Mouse (Mus musculus) frontal cortex, postnatal 14 days (tissue): ENCODE data around the gene E030018B13Rik.
A peak's percentile ranks its signal among the peaks of the same experiment; 100 is the strongest.

ENCODE experiments used
- DNase-seq, 2 experiments: peaks; one replicate each; pipeline ENCODE4 v3.0.0; 2022; ENCODE audit warnings: low spot score in 2 of 2

Gene E030018B13Rik

GRCm38 (mm10) chr7:63916268-63916907 is at the start of gene E030018B13Rik:
E030018B13Rik (plus strand) TSS chr7:63916857.
- no peak for DNase-seq

DNA sequence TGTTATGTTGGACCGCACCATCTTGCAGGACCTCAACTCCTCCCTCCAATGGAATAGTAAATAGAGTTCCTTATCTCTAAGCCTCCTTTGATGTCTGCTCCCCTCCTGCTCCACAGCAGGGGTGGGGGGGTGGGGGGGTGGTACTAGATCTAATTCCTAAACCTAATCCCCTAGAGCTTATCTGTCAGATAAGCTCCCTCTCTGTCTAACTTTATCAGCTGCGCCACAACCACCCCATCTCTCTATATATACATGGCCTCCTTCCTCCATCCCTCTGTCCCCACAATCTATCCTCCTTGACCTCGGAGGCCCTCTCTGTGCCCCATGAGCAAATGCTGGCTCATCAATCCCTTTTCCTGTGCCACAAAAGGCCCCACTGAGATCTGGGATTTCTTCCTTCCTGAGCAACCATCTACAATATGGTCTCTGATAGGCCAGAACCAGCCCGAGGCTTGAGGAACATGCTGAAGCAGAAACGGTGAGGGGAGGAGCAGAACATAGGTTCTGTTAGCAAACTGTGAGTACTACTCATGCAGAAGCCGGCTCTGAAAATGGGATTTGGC is 48.2 kb upstream of the E030018B13Rik start:
- DNase-seq = no peak

GRCm38 (mm10) chr7:63871698-63872097 is 45.0 kb upstream of the E030018B13Rik start:
- no peak for DNase-seq

DNA sequence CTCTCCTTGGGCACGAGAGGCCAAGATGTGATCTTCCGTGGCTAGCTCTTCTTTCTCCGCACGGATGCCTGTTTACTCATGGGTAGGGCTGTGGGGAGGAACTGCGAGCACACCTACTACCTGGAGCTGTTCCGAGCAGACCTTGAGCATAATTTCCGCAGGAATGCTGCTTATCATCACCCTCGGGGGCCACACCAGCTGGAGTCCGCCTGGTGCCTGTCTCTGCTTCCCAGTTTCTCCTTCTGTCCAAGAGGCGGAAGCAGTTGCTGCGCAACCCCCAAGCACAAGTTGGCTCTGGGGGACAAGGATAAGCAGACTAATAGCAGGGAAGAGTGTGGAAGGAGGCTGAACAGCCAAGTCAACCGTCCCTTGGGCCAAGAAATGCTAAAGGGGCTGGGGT is 42.8 kb upstream of the E030018B13Rik start:
- no peak for DNase-seq

DNA sequence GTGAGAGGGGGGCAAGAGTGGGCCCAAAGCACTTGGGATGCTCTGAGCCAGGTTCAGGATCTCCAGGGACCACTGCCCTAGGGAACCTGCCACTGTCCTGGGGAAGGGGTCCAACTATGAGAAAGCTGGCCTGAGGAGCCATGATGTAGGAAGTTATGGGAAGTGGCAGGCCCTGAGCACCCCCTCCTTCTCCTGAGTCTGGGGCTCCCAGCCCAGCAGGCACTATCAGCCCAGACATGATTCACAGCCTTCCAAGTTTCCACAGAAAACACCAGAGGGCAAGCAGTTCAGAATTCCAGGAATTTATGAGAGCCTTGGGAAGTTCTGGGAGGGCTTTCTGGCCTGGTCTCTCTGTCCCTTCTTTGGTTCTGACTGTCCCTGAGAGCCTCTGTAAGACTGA is 41.0 kb upstream of the E030018B13Rik start:
- DNase-seq = no peak

DNA sequence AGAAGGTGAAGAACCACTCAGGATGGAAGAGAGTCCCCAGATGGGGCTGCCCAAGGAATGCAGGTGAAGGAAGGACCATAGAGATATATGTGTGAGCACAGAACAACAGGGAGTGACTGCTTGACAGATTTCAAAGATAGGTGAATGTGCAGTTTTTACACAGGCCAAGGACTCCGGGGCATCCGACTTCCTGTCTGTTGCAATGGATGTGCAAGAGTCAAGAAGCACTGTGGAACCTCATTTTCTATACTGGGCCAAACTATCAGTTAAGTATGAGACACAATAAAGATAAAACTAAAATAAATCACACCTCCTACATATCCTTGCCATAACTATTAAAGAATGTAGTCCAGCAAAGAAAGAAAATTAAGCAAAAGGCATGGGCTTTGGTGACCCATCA is 40.0 kb upstream of the E030018B13Rik start:
- no peak for DNase-seq

GRCm38 (mm10) chr7:63877610-63878009 is 39.0 kb upstream of the E030018B13Rik start:
- DNase-seq = no peak

GRCm38 (mm10) chr7:63879583-63879982 is 37.1 kb upstream of the E030018B13Rik start:
- DNase-seq = no peak

DNA sequence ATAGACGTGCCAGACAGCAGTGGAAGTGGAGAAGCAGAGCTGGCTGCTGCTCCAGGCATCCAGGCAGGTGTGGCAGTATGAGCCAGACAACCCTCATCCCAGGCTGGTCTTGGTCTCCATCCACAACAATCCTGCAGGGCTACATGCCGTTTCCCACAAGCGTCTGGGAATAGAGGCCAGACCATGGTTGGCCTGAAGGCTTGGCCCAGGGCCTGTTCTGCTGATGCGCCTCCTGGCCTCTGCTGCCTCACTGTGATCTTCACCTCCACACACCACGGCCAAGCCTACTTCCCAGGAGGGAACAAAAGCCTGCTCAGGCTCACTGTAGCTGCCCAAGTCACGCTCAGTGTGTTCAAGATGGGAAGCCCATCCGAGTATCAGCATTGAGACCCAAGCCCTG is 33.9 kb upstream of the E030018B13Rik start:
- no peak for DNase-seq

GRCm38 (mm10) chr7:63885025-63885424 is 31.6 kb upstream of the E030018B13Rik start:
- no peak for DNase-seq

DNA sequence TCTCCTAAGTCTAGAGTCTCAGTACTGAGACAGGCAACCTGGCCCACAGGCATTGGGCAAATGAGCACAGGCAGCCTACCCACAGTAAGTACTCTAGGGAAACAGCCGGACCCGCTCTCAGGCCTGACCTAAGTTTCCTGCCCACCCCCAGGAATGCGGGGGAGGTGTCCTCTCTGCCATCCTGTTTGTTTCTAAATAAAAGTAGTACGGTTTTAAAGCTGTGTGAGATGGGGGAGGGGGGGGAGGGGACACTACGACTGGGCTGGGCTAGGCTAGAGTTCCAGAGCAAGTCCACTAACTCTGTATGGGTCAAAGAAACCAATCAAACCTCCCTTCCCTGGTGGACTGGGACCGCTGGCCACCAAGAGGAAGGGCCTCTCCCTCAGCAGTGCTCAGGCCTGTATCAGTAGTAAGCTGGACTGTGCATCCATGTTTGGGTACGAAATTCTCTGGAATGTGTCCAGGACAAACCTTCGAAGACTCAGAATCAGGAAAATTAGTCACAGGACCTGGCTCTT is 29.6 kb upstream of the E030018B13Rik start:
- no peak for DNase-seq

DNA sequence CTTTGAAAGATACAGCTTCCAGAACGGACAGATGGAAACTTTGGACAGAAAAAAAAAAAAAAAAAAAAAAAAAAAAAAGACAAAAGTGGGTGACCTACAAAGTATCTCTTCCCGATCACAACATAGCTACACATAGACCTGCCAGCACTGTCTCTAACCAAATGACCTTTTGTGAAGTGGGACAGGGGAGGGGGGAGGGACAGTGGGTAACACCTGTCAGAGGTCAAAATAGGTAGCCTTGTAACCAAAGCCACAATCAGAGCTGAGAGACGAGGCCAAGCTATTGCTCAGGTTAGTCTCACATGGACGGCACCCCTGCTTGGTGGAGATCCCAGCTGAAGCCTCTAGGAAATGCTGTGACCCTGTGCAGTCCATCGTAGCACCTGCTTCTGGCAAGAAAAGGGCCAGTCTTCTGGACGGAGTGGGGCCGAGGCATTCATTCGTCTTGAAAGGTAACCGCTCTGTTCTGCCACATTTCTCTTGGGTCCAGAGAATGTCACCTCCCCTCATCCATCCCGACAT is 29.0 kb upstream of the E030018B13Rik start:
- DNase-seq = no peak

DNA sequence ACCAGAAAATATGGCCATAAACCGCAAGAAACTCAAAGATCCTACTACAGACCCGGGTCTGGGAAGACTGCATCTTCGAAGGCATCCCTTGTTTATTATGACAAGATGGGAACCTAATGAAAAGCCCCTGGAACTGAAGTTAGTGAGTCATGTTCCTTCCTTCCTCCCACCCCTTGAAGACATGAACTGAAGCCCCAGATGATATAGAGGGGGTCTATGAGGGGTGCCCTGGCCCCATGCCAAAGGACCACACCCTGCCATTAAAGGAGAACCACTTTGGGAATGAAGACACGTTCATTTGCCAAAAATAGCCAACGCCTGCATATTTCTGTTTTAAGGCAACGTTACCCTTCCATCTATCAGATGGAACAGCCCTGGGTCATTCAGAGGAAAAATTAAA is 28.0 kb upstream of the E030018B13Rik start:
- DNase-seq = no peak

DNA sequence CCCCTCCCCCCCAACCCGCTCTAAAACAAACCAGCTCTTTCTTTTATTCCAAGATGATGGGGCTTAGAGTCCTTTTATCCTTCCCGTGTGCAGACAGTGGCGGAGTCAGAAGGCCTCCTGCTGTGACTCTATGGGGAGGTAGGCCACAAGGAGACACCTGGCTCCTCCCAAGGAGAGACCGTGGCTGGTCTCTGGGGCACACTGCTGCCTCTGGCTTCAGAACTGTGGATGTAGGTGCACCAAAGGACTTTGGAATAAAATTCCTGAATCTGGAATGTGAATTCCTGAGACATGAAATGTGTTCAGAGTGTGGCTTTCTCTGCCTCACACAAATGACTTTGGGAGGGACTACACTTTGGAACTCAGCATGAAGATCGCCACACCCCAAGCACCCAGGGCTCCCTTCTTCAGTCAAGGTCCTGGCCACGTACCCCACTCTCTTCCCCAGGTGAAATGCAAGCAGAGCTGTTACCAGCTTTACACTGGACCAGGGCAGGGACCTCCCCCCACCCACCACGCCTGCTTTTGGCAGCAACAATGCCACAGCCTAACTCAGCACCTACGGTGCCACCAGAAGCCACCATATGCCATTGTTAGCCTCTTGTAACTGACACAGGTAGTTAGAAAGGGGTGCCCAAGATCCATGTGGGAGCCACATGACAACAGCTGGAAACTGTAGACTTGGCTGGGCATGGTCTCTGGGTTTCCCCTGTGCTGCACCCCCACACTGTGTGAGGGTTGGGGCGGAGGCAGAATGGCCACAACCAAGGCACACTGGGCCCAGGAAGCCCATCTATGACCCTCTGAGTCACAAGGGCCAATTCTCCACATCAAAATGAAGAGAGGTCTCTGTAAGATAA is 27.3 kb upstream of the E030018B13Rik start:
- DNase-seq = no peak

DNA sequence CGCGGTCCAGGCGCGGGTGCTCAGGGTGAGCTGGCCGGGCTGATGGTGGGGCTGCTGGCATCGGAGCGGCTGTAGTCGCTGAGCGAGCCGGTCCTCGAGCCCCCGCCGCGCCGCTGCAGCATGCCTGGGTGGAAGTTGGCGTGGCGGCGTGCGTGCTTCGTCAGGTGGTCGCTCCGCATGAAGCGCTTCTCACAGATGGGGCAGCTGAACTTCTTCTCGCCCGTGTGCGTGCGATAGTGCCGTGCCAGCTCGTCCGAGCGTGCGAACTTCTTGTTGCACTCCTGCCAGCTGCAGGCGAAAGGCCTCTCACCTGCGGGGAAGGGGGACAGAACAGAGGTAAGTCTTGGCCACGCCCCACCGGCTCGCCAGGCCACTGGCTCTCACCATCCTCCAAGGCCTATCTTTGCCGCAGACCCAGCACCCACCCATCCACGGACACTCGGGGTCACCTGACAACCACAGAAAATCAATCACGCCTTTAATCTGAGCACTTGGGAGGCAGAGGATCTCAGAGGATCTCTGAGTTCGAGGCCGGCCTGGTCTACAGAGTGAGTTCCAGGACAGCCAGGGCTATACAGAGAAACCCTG is 25.1 kb upstream of the E030018B13Rik start:
- DNase-seq = no peak

DNA sequence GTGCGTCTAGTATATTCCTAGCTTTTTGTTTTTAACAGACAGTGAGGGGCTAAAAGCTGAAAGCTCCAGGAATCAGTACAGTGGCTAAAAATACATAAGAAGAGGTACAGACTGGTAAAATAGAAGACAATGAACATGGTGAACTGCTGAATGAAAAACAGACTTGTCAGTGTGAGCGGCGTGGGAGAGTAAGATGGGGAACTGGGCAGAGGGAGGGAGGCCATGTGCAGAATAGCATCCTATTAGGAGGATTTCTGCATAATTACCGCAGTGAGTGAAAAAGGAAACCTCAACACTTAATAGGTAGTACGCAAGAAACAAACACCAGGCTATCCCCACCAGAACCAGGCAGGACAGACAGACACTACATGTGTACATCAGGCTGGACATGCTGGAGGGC is 23.5 kb upstream of the E030018B13Rik start:
- no peak for DNase-seq

- DNase-seq = no peak
These were observed 22.9 kb upstream of the E030018B13Rik start for GRCm38 (mm10) chr7:63893729-63894128.

DNA sequence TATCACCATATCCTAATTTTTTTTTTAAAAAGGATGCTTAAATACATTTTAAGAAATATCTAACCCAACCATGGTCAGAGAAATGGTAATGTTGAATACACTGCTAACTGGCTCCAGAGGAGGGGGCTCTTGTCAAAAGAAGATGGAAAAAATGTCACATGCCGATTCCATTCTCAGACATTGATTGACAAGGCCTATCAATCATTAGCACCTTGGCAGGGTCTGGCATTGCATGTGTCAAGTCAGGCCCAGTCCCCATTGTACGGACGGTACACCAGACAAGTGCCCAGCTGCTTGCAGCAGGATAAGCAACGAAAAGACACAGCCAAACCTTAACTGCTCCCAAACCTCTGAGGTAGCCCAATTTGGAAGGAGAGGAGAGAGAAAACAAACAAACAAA is 22.0 kb upstream of the E030018B13Rik start:
- DNase-seq = no peak

DNA sequence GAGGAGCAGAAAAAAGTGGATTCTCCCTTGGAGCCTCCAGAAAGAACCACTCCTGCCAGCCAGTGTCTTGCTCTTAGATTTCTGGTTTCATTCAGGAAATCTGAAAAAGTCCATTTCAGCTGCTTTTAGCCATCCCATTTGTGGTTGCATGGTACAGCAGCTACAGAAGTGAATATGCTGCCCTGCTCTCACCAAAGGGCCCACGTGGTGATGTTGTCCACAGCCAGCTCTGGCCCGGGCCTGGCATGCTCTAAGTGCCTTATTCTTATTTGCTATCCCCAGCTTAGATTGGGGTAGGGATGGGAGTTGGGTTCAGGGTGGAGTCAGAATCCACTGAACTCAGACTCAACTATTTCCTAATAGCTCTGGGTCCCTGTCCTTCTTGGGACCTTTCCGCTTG is 21.4 kb upstream of the E030018B13Rik start:
- DNase-seq = no peak

DNA sequence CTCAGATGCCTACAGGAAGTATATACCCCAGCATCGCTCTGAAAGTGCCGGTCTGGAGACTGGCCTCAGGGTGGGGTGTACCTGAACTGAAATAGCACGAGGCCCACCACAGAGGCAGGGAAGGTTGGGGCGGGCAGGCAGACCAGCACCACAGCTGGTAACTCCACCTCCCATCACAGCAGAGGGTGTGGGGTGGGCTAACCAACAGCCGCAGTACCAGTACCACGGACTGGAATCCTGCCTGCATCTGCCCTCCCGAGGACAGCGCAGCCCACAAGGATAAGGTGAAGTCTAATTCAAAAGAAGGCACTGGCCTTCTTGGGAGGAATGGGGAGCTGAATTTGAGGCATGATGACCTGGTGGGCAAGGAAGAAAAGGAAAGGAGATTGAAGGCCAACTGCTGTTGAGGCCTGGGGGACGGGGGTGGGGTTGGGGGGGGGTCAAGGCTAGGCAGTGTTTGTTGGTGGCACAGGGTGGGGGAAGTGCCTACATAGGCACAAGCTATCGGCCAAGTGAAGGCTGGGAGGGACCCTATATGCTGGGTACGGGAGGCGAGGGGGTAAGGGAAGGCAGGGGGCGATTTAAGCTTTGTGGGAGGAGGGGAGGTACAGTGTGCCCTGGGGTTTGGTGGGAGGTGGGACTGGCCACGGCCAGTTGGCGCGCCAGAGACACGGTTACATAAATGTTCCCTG is 20.2 kb upstream of the E030018B13Rik start:
- DNase-seq = no peak

DNA sequence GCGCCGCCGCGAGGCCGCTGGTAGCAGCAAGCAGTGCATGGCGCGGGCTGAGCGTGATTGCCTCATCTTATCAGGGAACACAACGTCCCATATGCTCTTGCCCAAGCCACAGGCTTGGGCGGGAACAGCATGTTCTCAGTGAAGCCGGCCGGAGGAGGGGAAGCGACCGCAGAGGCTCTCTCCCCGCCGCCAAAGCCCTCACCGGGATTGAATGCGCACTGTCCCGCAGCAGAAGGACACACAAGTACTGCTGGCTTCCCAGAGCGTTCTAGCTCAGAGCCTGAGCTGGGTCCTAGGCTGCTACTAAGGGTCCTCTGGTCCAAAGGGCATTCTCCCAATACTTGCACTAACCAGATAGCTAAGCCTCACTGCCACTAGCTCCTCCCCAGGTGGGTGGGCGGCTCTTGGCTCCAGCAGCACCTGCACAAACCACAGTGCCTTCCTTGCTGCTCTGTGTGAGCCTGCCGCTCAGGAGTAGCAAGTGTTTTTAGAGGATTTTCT is 19.6 kb upstream of the E030018B13Rik start:
- peak; percentile 83 to 85 for DNase-seq
